Mouse (Mus musculus): ENCODE results near the gene Agbl3. TPM values are rescaled to one million over a fixed set of nuclear protein-coding genes. Genes with fewer than 3 reads are reported as not detected.

Agbl3 gene
- polyA plus RNA-seq, 1 experiment: 0.29 TPM

DNA sequence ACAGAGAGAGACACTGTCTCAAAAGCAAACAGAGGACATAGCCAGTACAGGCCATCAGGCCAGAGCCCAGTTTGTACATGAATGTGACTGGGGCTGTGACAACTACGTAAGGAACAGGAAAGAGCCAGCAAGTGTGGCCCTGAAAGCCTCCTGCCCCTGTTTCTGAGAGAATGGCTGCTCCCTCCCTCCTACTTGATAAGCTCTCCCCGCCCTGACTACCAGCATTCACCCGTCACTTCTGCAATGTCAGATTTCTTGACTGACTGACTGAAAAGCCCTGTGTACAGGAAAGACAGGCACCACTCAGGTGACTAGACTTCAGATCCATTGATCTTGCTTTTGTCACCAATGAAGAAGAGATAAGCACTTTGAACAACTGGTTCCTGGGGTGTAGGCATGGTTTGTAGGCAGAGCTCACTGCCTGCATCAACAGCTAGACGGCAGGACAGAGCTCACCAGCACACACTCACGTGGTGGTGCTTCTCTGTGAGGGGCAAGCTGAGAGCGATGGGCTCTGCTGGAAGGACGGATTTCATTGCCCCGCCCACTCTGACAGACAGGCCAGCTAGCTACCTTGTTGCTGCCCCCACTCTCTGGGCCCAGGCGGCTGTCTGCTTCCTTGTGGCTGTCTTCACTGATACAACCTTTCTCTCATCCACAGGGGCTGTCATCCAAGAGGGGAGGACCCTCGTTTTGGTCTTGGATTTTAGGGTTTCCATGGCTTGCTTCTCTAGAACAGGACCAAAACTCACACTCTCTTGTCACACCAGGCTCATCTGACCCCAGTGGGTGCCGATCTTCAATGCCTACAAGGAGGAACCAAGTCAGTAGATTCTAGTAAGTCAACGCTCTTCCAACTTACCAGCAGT lies 96.0 kb downstream of the Agbl3 start:
- no peaks in the 10 kb centered on the region for H3K27me3 ChIP-seq (ENCODE audit: control insufficient read depth)
- TF ChIP-seq TAL1 (IDR thresholded peaks at IDR 0.05; ENCODE audit: low read length) (no peak), GATA1 (IDR thresholded peaks at IDR 0.05; ENCODE audit: low read length) (0 out of 2 replicates have a peak, but pooled peaks have one; percentile 42)
- peak overlapping the region; percentile 72 for H3K4me3 ChIP-seq (replicated peaks)
- H3K9me3 ChIP-seq (ENCODE audit: control insufficient read depth, low read length): no peaks in the 10 kb centered on the region
- H3K36me3 ChIP-seq (ENCODE audit: control insufficient read depth): peaks cover 80% of the 10 kb centered on the region
- peaks cover 73% of the 10 kb centered on the region for H3K4me1 ChIP-seq (ENCODE audit: control insufficient read depth)

DNA sequence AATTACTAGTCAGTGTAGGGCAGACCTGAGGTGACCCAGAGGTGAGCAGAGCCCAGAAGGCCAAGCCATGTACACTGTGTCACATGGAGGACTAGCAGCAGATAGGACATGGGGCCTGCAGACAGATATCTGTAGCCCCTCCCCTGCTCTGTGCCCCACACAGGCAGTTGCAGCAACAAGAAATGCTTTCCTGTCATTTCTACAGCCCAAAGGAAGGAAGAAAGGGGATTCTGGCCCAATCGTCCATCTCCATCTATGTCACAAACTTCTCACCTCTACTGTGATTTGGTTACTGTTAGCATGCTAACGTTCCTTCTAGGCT lies 96.6 kb downstream of the Agbl3 start:
- TF ChIP-seq GATA1 (IDR thresholded peaks at IDR 0.05; ENCODE audit: low read length): no peak
- TF ChIP-seq TAL1 (IDR thresholded peaks at IDR 0.05; ENCODE audit: low read length): no peak
- no peaks in the 10 kb centered on the region for H3K9me3 ChIP-seq (ENCODE audit: control insufficient read depth, low read length)
- H3K4me3 ChIP-seq (replicated peaks): peak overlapping the region; percentile 72
- H3K4me1 ChIP-seq (ENCODE audit: control insufficient read depth): peaks cover 72% of the 10 kb centered on the region
- peaks cover 85% of the 10 kb centered on the region for H3K36me3 ChIP-seq (ENCODE audit: control insufficient read depth)
- no peaks in the 10 kb centered on the region for H3K27me3 ChIP-seq (ENCODE audit: control insufficient read depth)

DNA sequence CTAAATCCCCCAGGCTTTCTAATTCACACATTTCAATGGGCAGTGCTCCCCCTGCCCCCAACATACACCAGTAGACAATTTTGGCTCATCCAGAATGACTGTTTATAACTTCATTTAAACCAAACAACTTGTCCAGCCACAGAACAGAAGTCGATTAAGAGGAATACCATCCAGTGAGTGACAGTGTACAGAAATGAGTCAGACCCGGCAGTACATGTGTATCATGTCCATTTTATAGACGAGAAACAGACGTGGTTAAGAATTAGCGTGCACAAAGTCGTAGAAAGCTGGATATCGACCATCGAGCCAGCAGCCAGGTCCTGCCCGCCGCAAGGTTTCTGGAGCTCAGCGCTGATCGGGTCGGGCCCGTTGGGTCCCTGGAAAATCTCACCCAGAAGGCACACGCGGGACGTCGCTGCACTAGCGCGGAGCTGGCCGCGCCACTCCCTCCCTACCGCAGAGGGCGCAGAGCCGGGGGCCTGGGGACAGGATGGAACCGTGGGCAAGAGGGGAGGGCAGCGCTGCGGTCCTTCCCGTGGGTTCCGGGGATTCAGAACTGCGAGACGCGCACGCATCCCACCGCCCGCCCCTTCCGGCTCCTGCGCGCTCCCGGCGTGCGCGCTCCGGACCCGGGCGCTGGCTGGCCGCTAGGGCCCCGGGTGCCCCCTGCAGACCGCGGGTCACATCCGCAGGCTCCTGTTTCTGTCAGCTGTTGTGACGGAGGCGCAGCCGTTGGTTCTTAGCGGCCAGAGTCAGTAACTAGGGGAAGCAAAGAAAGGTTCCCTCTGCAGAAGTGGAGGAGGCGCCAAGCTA lies 97.5 kb downstream of the Agbl3 start, which contains the start of gene Cyren:
Cyren (minus strand) TSS at position 552 of the 813 bp plus-strand sequence.
- Histone ChIP-seq H3K27me3 (ENCODE audit: control insufficient read depth) (no peaks in the 10 kb centered on the region), H3K36me3 (ENCODE audit: control insufficient read depth) (peaks cover 85% of the 10 kb centered on the region), H3K4me3 (replicated peaks) (peak within 1 kb of the TSS; percentile 72), H3K9me3 (ENCODE audit: control insufficient read depth, low read length) (no peaks in the 10 kb centered on the region), H3K4me1 (ENCODE audit: control insufficient read depth) (peaks cover 63% of the 10 kb centered on the region)
- TF ChIP-seq GATA1 (IDR thresholded peaks at IDR 0.05; ENCODE audit: low read length) (no peak), TAL1 (IDR thresholded peaks at IDR 0.05; ENCODE audit: low read length) (no peak)

DNA sequence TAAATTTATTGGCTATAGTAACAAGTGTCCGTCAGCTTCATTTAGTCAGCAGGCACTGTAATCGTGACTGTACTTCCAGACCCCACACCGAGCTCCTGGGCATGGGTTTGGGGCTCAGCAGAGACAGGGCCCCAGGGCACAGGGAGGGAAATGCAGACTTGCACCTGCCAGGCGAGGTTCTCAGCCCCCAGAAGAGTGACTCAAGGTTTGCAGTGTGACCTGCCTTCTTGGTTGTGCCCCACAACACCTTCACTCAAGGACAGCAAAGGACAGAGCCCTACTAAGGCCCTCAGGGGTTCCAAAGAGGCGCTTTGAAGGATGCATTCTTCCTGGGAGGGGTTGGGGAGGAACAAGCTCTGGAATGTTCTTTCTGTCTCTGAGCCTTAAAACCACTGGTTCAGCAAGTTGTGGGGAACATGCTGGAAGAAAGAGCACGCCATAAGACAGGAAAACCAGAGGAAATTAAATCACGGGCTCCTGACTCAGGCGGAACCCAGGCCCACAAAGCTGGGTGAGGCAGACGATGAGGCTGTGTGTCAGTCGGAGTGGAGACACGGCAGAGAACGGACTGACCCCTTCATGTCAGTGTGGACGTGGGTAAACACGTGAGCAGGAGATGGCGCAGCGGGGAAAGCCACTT lies 99.0 kb downstream of the Agbl3 start:
- TF ChIP-seq TAL1 (IDR thresholded peaks at IDR 0.05; ENCODE audit: low read length) (no peak), GATA1 (IDR thresholded peaks at IDR 0.05; ENCODE audit: low read length) (no peak)
- H3K27me3 ChIP-seq (ENCODE audit: control insufficient read depth): no peaks in the 10 kb centered on the region
- H3K4me3 ChIP-seq (replicated peaks): no peak overlapping the region
- H3K9me3 ChIP-seq (ENCODE audit: control insufficient read depth, low read length): no peaks in the 10 kb centered on the region
- H3K4me1 ChIP-seq (ENCODE audit: control insufficient read depth): peaks cover 50% of the 10 kb centered on the region
- H3K36me3 ChIP-seq (ENCODE audit: control insufficient read depth): peaks cover 85% of the 10 kb centered on the region

DNA sequence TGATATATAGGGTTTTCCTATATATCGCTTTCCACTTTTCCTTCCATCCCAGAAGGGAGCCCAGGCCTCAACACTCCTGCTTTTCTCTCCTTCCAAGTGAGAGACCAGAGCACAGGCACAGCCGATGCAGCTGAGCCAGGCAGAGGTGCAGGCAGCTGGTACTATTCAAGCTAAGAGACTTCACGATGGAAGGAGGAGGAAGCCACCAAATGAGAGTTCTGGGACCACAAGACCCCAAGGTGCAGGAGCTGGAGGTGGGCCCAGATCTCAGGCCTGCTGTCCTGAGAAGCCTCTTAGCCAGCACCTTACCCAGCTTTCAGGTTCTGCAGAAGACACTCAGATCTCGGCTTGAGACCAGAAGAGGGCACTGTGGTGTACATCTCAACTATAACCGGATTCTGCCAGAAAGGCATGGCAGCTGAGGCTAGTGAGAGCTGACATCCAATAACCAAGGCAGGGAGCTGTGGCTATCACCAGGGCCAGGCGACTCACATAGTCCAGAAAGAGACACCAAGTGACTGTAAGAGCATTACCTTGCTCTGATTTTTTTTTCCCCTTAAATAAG lies 99.8 kb downstream of the Agbl3 start:
- Histone ChIP-seq H3K27me3 (ENCODE audit: control insufficient read depth) (no peaks in the 10 kb centered on the region), H3K4me1 (ENCODE audit: control insufficient read depth) (peaks cover 43% of the 10 kb centered on the region), H3K9me3 (ENCODE audit: control insufficient read depth, low read length) (no peaks in the 10 kb centered on the region), H3K36me3 (ENCODE audit: control insufficient read depth) (peaks cover 85% of the 10 kb centered on the region), H3K4me3 (replicated peaks) (no peak overlapping the region)
- TF ChIP-seq TAL1 (IDR thresholded peaks at IDR 0.05; ENCODE audit: low read length) (no peak), GATA1 (IDR thresholded peaks at IDR 0.05; ENCODE audit: low read length) (no peak)

DNA sequence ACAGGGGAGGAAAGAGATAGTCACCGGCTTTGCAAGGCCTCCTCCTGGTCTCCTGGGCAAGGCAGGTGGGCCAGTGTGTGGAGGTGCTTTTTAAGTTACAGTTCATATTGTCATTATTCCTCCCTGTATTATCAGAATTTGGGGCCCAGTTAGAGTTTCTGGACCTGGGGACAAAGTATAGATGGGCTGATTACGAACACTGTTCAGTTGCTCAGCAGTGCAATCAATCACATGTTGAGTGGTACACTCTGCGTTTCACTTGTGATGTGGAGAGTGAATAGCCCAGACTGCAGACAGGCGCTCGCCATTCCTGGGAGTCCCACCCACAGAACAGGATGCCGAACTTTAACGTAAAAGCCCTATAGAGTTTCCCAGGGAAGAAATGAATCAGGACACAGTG lies 104.5 kb downstream of the Agbl3 start:
- H3K27me3 ChIP-seq (ENCODE audit: control insufficient read depth): no peaks in the 10 kb centered on the region
- H3K36me3 ChIP-seq (ENCODE audit: control insufficient read depth): peaks cover 99% of the 10 kb centered on the region
- H3K4me3 ChIP-seq (replicated peaks): no peak overlapping the region
- no peaks in the 10 kb centered on the region for H3K9me3 ChIP-seq (ENCODE audit: control insufficient read depth, low read length)
- no peaks in the 10 kb centered on the region; the same call in 1 of the 2 replicates for H3K4me1 ChIP-seq (ENCODE audit: control insufficient read depth)
- TF ChIP-seq TAL1 (IDR thresholded peaks at IDR 0.05; ENCODE audit: low read length) (no peak), GATA1 (IDR thresholded peaks at IDR 0.05; ENCODE audit: low read length) (no peak)

DNA sequence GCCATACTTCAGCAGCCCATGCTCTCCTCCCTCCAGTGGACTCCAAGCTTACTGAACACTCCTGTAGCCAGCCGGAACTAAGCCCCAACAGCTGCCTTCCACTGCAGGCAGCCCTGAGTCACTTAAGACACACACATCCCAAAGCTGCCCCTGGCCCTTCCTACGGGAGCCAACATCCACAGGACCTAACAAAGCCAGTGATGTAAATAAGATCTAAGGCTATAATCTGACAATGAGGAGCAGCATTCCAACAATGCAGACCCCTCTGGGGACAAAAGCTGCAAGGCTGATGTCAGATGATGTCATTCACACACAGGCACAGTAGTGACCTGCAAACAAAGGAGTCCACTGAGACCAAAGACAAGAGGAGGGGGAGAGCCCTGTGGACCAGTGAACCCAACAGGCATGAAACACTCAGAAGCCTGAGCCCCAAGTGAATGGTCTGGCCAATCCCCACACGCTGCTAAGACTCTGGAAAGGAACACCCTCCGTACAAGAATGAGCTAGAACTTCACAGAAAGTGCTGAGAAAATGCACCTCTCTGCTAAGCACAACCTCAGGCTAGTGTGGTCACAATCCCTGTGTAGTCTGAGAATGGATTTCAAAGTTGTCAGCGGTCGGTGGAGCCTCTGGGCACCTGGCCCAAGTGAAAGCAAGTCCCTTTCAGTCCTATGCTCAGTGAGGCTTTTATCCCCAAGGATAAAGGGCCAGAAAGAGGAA lies 107.1 kb downstream of the Agbl3 start:
- Histone ChIP-seq H3K27me3 (ENCODE audit: control insufficient read depth) (no peaks in the 10 kb centered on the region), H3K4me3 (replicated peaks) (no peak overlapping the region), H3K9me3 (ENCODE audit: control insufficient read depth, low read length) (no peaks in the 10 kb centered on the region), H3K36me3 (ENCODE audit: control insufficient read depth) (peaks cover 99% of the 10 kb centered on the region), H3K4me1 (ENCODE audit: control insufficient read depth) (peaks cover 1% of the 10 kb centered on the region)
- TF ChIP-seq TAL1 (IDR thresholded peaks at IDR 0.05; ENCODE audit: low read length) (no peak), GATA1 (IDR thresholded peaks at IDR 0.05; ENCODE audit: low read length) (no peak)

DNA sequence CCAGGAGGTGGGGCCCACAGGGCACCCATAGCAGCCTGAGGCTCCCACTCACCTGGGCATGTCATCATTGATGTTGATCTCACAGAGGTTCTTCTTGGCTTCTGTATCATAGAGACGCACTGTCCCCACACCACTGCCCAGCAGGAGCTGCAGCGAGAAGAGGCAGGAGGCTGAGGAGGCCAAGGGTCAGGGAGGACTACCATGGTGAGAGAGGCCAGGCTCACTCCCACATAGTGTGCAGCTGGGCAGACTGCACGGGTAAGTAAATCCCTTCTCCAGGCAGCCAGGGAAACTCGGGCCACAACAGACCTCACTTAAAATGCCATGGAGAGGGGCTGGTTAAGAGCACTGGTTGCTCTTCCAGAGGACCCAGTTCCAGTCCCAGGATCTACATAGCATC lies 109.0 kb downstream of the Agbl3 start:
- H3K36me3 ChIP-seq (ENCODE audit: control insufficient read depth): peaks cover 98% of the 10 kb centered on the region

More for the DNA sequence above, 109.0 kb downstream of the Agbl3 start:
- Histone ChIP-seq H3K4me1 (ENCODE audit: control insufficient read depth) (peaks cover 3% of the 10 kb centered on the region), H3K9me3 (ENCODE audit: control insufficient read depth, low read length) (no peaks in the 10 kb centered on the region), H3K4me3 (replicated peaks) (no peak overlapping the region), H3K27me3 (ENCODE audit: control insufficient read depth) (no peaks in the 10 kb centered on the region)
- no peak for TF ChIP-seq GATA1 (IDR thresholded peaks at IDR 0.05; ENCODE audit: low read length)
